Mouse (Mus musculus) liver, embryonic 13.5 days (tissue): ENCODE data around the gene Cstf2t. TPM values are rescaled to one million over a fixed set of nuclear protein-coding genes. Genes with fewer than 3 reads are reported as not detected.

Source experiments
- ATAC-seq: fragments of 200-750 bp; cut with Nextera tagmentation; 2 replicates; pipeline ENCODE4 v1.8.0; 2017; ENCODE audit warnings: low read depth, mild to moderate bottlenecking, moderate number of reproducible peaks, moderate library complexity
- DNase-seq: peaks from one replicate; pipeline ENCODE4 v3.0.0; 2022
- H3K27ac ChIP-seq: fragments of 300-500 bp; sonication (generic); 2 replicates; pipeline ENCODE4 v1.5.1; 2015; ENCODE audit warnings: moderate library complexity, mild to moderate bottlenecking, inconsistent platforms
- H3K27me3 ChIP-seq: fragments of 300-500 bp; sonication (generic); 2 replicates; pipeline ENCODE4 v1.6.1; 2015; ENCODE audit warnings: mild to moderate bottlenecking, inconsistent platforms
- H3K36me3 ChIP-seq: fragments of 300-500 bp; sonication (generic); 2 replicates; pipeline ENCODE4 v1.6.1; 2015; ENCODE audit warnings: mild to moderate bottlenecking, inconsistent platforms
- H3K4me1 ChIP-seq: fragments of 300-500 bp; sonication (generic); replicated peaks from 2 replicates; pipeline ENCODE4 v1.6.1; 2015; ENCODE audit warnings: inconsistent platforms
- H3K4me2 ChIP-seq: fragments of 300-500 bp; sonication (generic); 2 replicates; pipeline ENCODE4 v1.6.1; 2015; ENCODE audit warnings: inconsistent platforms, mild to moderate bottlenecking, moderate library complexity
- H3K4me3 ChIP-seq: fragments of 300-500 bp; sonication (generic); replicated peaks from 2 replicates; pipeline ENCODE4 v1.5.1; 2015; ENCODE audit warnings: mild to moderate bottlenecking, inconsistent platforms
- H3K9ac ChIP-seq: fragments of 300-500 bp; sonication (generic); 2 replicates; pipeline ENCODE4 v1.6.1; 2015; ENCODE audit warnings: mild to moderate bottlenecking, inconsistent platforms
- H3K9me3 ChIP-seq: fragments of 300-500 bp; sonication (generic); replicated peaks from 2 replicates; pipeline ENCODE4 v1.6.1; 2016; ENCODE audit warnings: inconsistent platforms
- WGBS: fragments of 180-500 bp; shearing (Covaris S2); methylation state at CpG from one replicate; pipeline ENCODE4 v1.1.7; 2015; ENCODE audit not compliant: insufficient replicate concordance; 5-methylcytosine and 5-hydroxymethylcytosine counted together
- polyA plus RNA-seq: library from polyadenylated mRNA; unstranded; fragments of >200 nt; fragmentation: Nextera tagmentation; extraction: Ambion mirVana; gene quantifications from 2 replicates; pipeline ENCODE4 v1.2.1, GENCODE M21; 2015

Cstf2t gene
- 13.0 and 16.2 TPM in 2 replicates for polyA plus RNA-seq

GRCm38 (mm10) chr19:31082662-31083429 is at the start of gene Cstf2t:
Gene Cstf2t (plus strand): TSS chr19:31082837.
- H3K36me3 ChIP-seq = peaks cover 28% of the 10 kb centered on the region
- ATAC-seq (peak; percentile 100), DNase-seq (peak; percentile 99)
- H3K27me3 ChIP-seq = no peaks in the 10 kb centered on the region
- H3K4me1 ChIP-seq = peaks cover 23% of the 10 kb centered on the region
- peak within 1 kb of the TSS; percentile 77 for H3K9ac ChIP-seq
- H3K9me3 ChIP-seq = no peaks in the 10 kb centered on the region
- H3K27ac ChIP-seq = peak within 1 kb of the TSS; percentile 61
- H3K4me2 ChIP-seq = peak within 1 kb of the TSS; percentile 85
- peak within 1 kb of the TSS; percentile 79 for H3K4me3 ChIP-seq
- 3% methylated on average over 56 of the region's 56 CpGs for WGBS

- no peaks in the 10 kb centered on the region for H3K36me3 ChIP-seq
- H3K4me3 ChIP-seq = no peak overlapping the region
- H3K27ac ChIP-seq = no peak overlapping the region
- H3K9me3 ChIP-seq = no peaks in the 10 kb centered on the region
- no peak for DNase-seq
- no peak overlapping the region for H3K4me2 ChIP-seq
- ATAC-seq = no peak
- WGBS = 46% methylated on average over 3 of the region's 3 CpGs
- H3K27me3 ChIP-seq = no peaks in the 10 kb centered on the region
- no peak overlapping the region for H3K9ac ChIP-seq
- no peaks in the 10 kb centered on the region for H3K4me1 ChIP-seq
These were observed 43.7 kb upstream of the Cstf2t start for GRCm38 (mm10) chr19:31038951-31039350.

GRCm38 (mm10) chr19:31040948-31041847 is 41.4 kb upstream of the Cstf2t start:
- Histone ChIP-seq H3K4me1 (no peaks in the 10 kb centered on the region), H3K9ac (no peak overlapping the region), H3K9me3 (no peaks in the 10 kb centered on the region), H3K36me3 (no peaks in the 10 kb centered on the region), H3K27ac (no peak overlapping the region), H3K4me3 (no peak overlapping the region), H3K27me3 (no peaks in the 10 kb centered on the region), H3K4me2 (no peak overlapping the region)
- no peak for DNase-seq
- ATAC-seq = no peak
- WGBS = 70% methylated on average over 2 of the region's 2 CpGs

- no peaks in the 10 kb centered on the region for H3K9me3 ChIP-seq
- no peaks in the 10 kb centered on the region for H3K36me3 ChIP-seq
- DNase-seq (no peak), ATAC-seq (no peak)
- no peaks in the 10 kb centered on the region for H3K4me1 ChIP-seq
- no peaks in the 10 kb centered on the region for H3K27me3 ChIP-seq
- 78% methylated on average over 4 of the region's 4 CpGs for WGBS
- H3K4me3 ChIP-seq = no peak overlapping the region
- no peak overlapping the region for H3K9ac ChIP-seq
- H3K27ac ChIP-seq = no peak overlapping the region
- no peak overlapping the region for H3K4me2 ChIP-seq
These were observed 36.0 kb upstream of the Cstf2t start for GRCm38 (mm10) chr19:31046601-31047000.

GRCm38 (mm10) chr19:31064740-31065139 is 17.9 kb upstream of the Cstf2t start:
- no peak for DNase-seq
- no peak overlapping the region for H3K4me2 ChIP-seq
- H3K4me1 ChIP-seq = no peaks in the 10 kb centered on the region
- ATAC-seq = no peak
- H3K36me3 ChIP-seq = no peaks in the 10 kb centered on the region
- no peak overlapping the region for H3K27ac ChIP-seq
- H3K4me3 ChIP-seq = no peak overlapping the region
- no peak overlapping the region for H3K9ac ChIP-seq
- H3K27me3 ChIP-seq = no peaks in the 10 kb centered on the region
- 57% methylated on average over 1 of the region's 1 CpGs for WGBS
- H3K9me3 ChIP-seq = no peaks in the 10 kb centered on the region

- Histone ChIP-seq H3K9me3 (no peaks in the 10 kb centered on the region), H3K27ac (no peak overlapping the region), H3K4me1 (no peaks in the 10 kb centered on the region), H3K9ac (no peak overlapping the region), H3K36me3 (no peaks in the 10 kb centered on the region), H3K27me3 (no peaks in the 10 kb centered on the region), H3K4me3 (no peak overlapping the region), H3K4me2 (no peak overlapping the region)
- no peak for ATAC-seq
- WGBS = 67% methylated on average over 11 of the region's 11 CpGs
- no peak for DNase-seq
These were observed 17.3 kb upstream of the Cstf2t start for GRCm38 (mm10) chr19:31065206-31065781.

- WGBS = 67% methylated on average over 24 of the region's 24 CpGs
- H3K4me3 ChIP-seq = no peak overlapping the region
- no peak for ATAC-seq
- H3K36me3 ChIP-seq = no peaks in the 10 kb centered on the region
- H3K27ac ChIP-seq = no peak overlapping the region
- H3K27me3 ChIP-seq = no peaks in the 10 kb centered on the region
- no peak overlapping the region for H3K9ac ChIP-seq
- no peaks in the 10 kb centered on the region for H3K4me1 ChIP-seq
- no peaks in the 10 kb centered on the region for H3K9me3 ChIP-seq
- no peak overlapping the region for H3K4me2 ChIP-seq
- DNase-seq = no peak
These were observed 8.5 kb upstream of the Cstf2t start for GRCm38 (mm10) chr19:31073959-31074716.

GRCm38 (mm10) chr19:31074717-31075063 is 7.9 kb upstream of the Cstf2t start:
- H3K4me1 ChIP-seq = no peaks in the 10 kb centered on the region
- no peak overlapping the region for H3K4me3 ChIP-seq
- no peak overlapping the region for H3K9ac ChIP-seq
- H3K27ac ChIP-seq = no peak overlapping the region
- ATAC-seq (no peak), DNase-seq (no peak)
- H3K9me3 ChIP-seq = no peaks in the 10 kb centered on the region
- H3K4me2 ChIP-seq = no peak overlapping the region
- no peaks in the 10 kb centered on the region for H3K27me3 ChIP-seq
- 31% methylated on average over 3 of the region's 3 CpGs for WGBS
- H3K36me3 ChIP-seq = no peaks in the 10 kb centered on the region

- H3K27me3 ChIP-seq = no peaks in the 10 kb centered on the region
- DNase-seq (no peak), ATAC-seq (no peak)
- no peaks in the 10 kb centered on the region for H3K9me3 ChIP-seq
- 58% methylated on average over 4 of the region's 4 CpGs for WGBS
- H3K4me3 ChIP-seq = no peak overlapping the region
- no peak overlapping the region for H3K9ac ChIP-seq
- H3K36me3 ChIP-seq = no peaks in the 10 kb centered on the region
- H3K27ac ChIP-seq = no peak overlapping the region
- no peak overlapping the region for H3K4me2 ChIP-seq
- no peaks in the 10 kb centered on the region for H3K4me1 ChIP-seq
These were observed 6.5 kb upstream of the Cstf2t start for GRCm38 (mm10) chr19:31076106-31076505.

- ATAC-seq (no peak), DNase-seq (no peak)
- Histone ChIP-seq H3K36me3 (no peaks in the 10 kb centered on the region), H3K9ac (no peak overlapping the region), H3K4me3 (no peak overlapping the region), H3K9me3 (no peaks in the 10 kb centered on the region), H3K27me3 (no peaks in the 10 kb centered on the region), H3K4me2 (no peak overlapping the region), H3K27ac (no peak overlapping the region), H3K4me1 (peaks cover 5% of the 10 kb centered on the region)
- 50% methylated on average over 3 of the region's 3 CpGs for WGBS
These were observed 4.4 kb upstream of the Cstf2t start for GRCm38 (mm10) chr19:31078241-31078640.

GRCm38 (mm10) chr19:31082226-31082625 is 411 bp upstream of the Cstf2t start:
- Histone ChIP-seq H3K27me3 (no peaks in the 10 kb centered on the region), H3K27ac (0 out of 2 replicates have a peak overlapping the region, but pooled peaks have one; percentile 31), H3K4me2 (peak overlapping the region; percentile 85), H3K4me1 (peaks cover 23% of the 10 kb centered on the region), H3K36me3 (peaks cover 28% of the 10 kb centered on the region), H3K9ac (peak overlapping the region; percentile 59), H3K9me3 (no peaks in the 10 kb centered on the region), H3K4me3 (peak overlapping the region; percentile 79)
- WGBS = 10% methylated on average over 7 of the region's 7 CpGs
- ATAC-seq (no peak), DNase-seq (no peak)
